Mouse (Mus musculus): ENCODE measurements at regions not wholly inside any gene's neighbourhood (a gene's known extent, or its start where the extent isn't known, plus 50 kb on each side); places are given as distances from the start of the nearest gene placed in this dataset.

GRCm38 (mm10) chr3:52574341-52574740 lies 306.2 kb downstream of the Foxo1 start:
- no peak overlapping the region for H3K27ac ChIP-seq (ENCODE audit: low read length)
- H3K9ac ChIP-seq (replicated peaks; ENCODE audit: low read depth, low read length), result no peak overlapping the region
- H3K4me2 ChIP-seq (ENCODE audit: low read length), result no peak overlapping the region
- no peaks in the 10 kb centered on the region for H3K36me3 ChIP-seq (ENCODE audit: control insufficient read depth, insufficient read depth)
- ATAC-seq, result no peak
- 91% methylated on average over 6 of the region's 6 CpGs for WGBS
- no peaks in the 10 kb centered on the region for H3K27me3 ChIP-seq (replicated peaks; ENCODE audit: control insufficient read depth, insufficient read depth, low read length)
- no peaks in the 10 kb centered on the region for H3K9me3 ChIP-seq (ENCODE audit: control insufficient read depth, low read length)
- H3K4me3 ChIP-seq (replicated peaks; ENCODE audit: low read length), result no peak overlapping the region
- peaks cover 8% of the 10 kb centered on the region for H3K4me1 ChIP-seq (replicated peaks; ENCODE audit: control insufficient read depth, insufficient read depth, low read length)

- Histone ChIP-seq H3K9ac (replicated peaks; ENCODE audit: low read depth, low read length) (no peak overlapping the region), H3K36me3 (ENCODE audit: control insufficient read depth, insufficient read depth) (no peaks in the 10 kb centered on the region), H3K9me3 (ENCODE audit: control insufficient read depth, low read length) (no peaks in the 10 kb centered on the region), H3K4me2 (ENCODE audit: low read length) (no peak overlapping the region), H3K4me1 (replicated peaks; ENCODE audit: control insufficient read depth, insufficient read depth, low read length) (peaks cover 8% of the 10 kb centered on the region), H3K27ac (ENCODE audit: low read length) (no peak overlapping the region), H3K4me3 (replicated peaks; ENCODE audit: low read length) (no peak overlapping the region), H3K27me3 (replicated peaks; ENCODE audit: control insufficient read depth, insufficient read depth, low read length) (no peaks in the 10 kb centered on the region)
- WGBS, result 84% methylated on average over 6 of the region's 6 CpGs
- ATAC-seq, result no peak
These were observed 305.7 kb downstream of the Foxo1 start for GRCm38 (mm10) chr3:52573806-52574205.

- Histone ChIP-seq H3K4me1 (replicated peaks; ENCODE audit: control insufficient read depth, insufficient read depth, low read length) (peaks cover 8% of the 10 kb centered on the region), H3K36me3 (ENCODE audit: control insufficient read depth, insufficient read depth) (no peaks in the 10 kb centered on the region), H3K27me3 (replicated peaks; ENCODE audit: control insufficient read depth, insufficient read depth, low read length) (no peaks in the 10 kb centered on the region), H3K4me3 (replicated peaks; ENCODE audit: low read length) (no peak overlapping the region), H3K9ac (replicated peaks; ENCODE audit: low read depth, low read length) (no peak overlapping the region), H3K4me2 (ENCODE audit: low read length) (no peak overlapping the region), H3K9me3 (ENCODE audit: control insufficient read depth, low read length) (no peaks in the 10 kb centered on the region), H3K27ac (ENCODE audit: low read length) (no peak overlapping the region)
- 67% methylated on average over 11 of the region's 11 CpGs for WGBS
- no peak for ATAC-seq
These were observed 304.7 kb downstream of the Foxo1 start for GRCm38 (mm10) chr3:52572514-52573485.

GRCm38 (mm10) chr3:52567606-52568372 lies 299.7 kb downstream of the Foxo1 start:
- H3K4me2 ChIP-seq (ENCODE audit: low read length), result no peak overlapping the region
- H3K4me3 ChIP-seq (replicated peaks; ENCODE audit: low read length), result no peak overlapping the region
- no peaks in the 10 kb centered on the region for H3K9me3 ChIP-seq (ENCODE audit: control insufficient read depth, low read length)
- WGBS, result 77% methylated on average over 9 of the region's 9 CpGs
- no peaks in the 10 kb centered on the region for H3K36me3 ChIP-seq (ENCODE audit: control insufficient read depth, insufficient read depth)
- no peak overlapping the region for H3K27ac ChIP-seq (ENCODE audit: low read length)
- no peak overlapping the region for H3K9ac ChIP-seq (replicated peaks; ENCODE audit: low read depth, low read length)
- ATAC-seq, result no peak
- H3K27me3 ChIP-seq (replicated peaks; ENCODE audit: control insufficient read depth, insufficient read depth, low read length), result no peaks in the 10 kb centered on the region
- no peaks in the 10 kb centered on the region for H3K4me1 ChIP-seq (replicated peaks; ENCODE audit: control insufficient read depth, insufficient read depth, low read length)

GRCm38 (mm10) chr3:52563595-52563994 lies 295.5 kb downstream of the Foxo1 start:
- 64% methylated on average over 5 of the region's 5 CpGs for WGBS
- Histone ChIP-seq H3K4me1 (replicated peaks; ENCODE audit: control insufficient read depth, insufficient read depth, low read length) (no peaks in the 10 kb centered on the region), H3K9ac (replicated peaks; ENCODE audit: low read depth, low read length) (no peak overlapping the region), H3K9me3 (ENCODE audit: control insufficient read depth, low read length) (no peaks in the 10 kb centered on the region), H3K4me2 (ENCODE audit: low read length) (no peak overlapping the region), H3K27me3 (replicated peaks; ENCODE audit: control insufficient read depth, insufficient read depth, low read length) (no peaks in the 10 kb centered on the region), H3K36me3 (ENCODE audit: control insufficient read depth, insufficient read depth) (no peaks in the 10 kb centered on the region), H3K27ac (ENCODE audit: low read length) (no peak overlapping the region), H3K4me3 (replicated peaks; ENCODE audit: low read length) (no peak overlapping the region)
- no peak for ATAC-seq

- no peak for ATAC-seq
- Histone ChIP-seq H3K27ac (ENCODE audit: low read length) (no peak overlapping the region), H3K9ac (replicated peaks; ENCODE audit: low read depth, low read length) (no peak overlapping the region), H3K4me3 (replicated peaks; ENCODE audit: low read length) (no peak overlapping the region), H3K4me2 (ENCODE audit: low read length) (no peak overlapping the region), H3K27me3 (replicated peaks; ENCODE audit: control insufficient read depth, insufficient read depth, low read length) (no peaks in the 10 kb centered on the region), H3K9me3 (ENCODE audit: control insufficient read depth, low read length) (no peaks in the 10 kb centered on the region), H3K4me1 (replicated peaks; ENCODE audit: control insufficient read depth, insufficient read depth, low read length) (no peaks in the 10 kb centered on the region), H3K36me3 (ENCODE audit: control insufficient read depth, insufficient read depth) (no peaks in the 10 kb centered on the region)
- 54% methylated on average over 5 of the region's 5 CpGs for WGBS
These were observed 294.7 kb downstream of the Foxo1 start for GRCm38 (mm10) chr3:52562816-52563215.

- Histone ChIP-seq H3K27ac (ENCODE audit: low read length) (no peak overlapping the region), H3K27me3 (replicated peaks; ENCODE audit: control insufficient read depth, insufficient read depth, low read length) (no peaks in the 10 kb centered on the region), H3K9me3 (ENCODE audit: control insufficient read depth, low read length) (no peaks in the 10 kb centered on the region), H3K4me3 (replicated peaks; ENCODE audit: low read length) (no peak overlapping the region), H3K9ac (replicated peaks; ENCODE audit: low read depth, low read length) (no peak overlapping the region), H3K4me1 (replicated peaks; ENCODE audit: control insufficient read depth, insufficient read depth, low read length) (no peaks in the 10 kb centered on the region), H3K4me2 (ENCODE audit: low read length) (no peak overlapping the region), H3K36me3 (ENCODE audit: control insufficient read depth, insufficient read depth) (no peaks in the 10 kb centered on the region)
- ATAC-seq, result no peak
- WGBS, result 65% methylated on average over 10 of the region's 10 CpGs
These were observed 291.3 kb downstream of the Foxo1 start for GRCm38 (mm10) chr3:52559481-52559880.

- no peak overlapping the region for H3K9ac ChIP-seq (replicated peaks; ENCODE audit: low read depth, low read length)
- H3K9me3 ChIP-seq (ENCODE audit: control insufficient read depth, low read length), result no peaks in the 10 kb centered on the region
- no peaks in the 10 kb centered on the region for H3K4me1 ChIP-seq (replicated peaks; ENCODE audit: control insufficient read depth, insufficient read depth, low read length)
- no peak overlapping the region for H3K4me3 ChIP-seq (replicated peaks; ENCODE audit: low read length)
- H3K27me3 ChIP-seq (replicated peaks; ENCODE audit: control insufficient read depth, insufficient read depth, low read length), result no peaks in the 10 kb centered on the region
- H3K36me3 ChIP-seq (ENCODE audit: control insufficient read depth, insufficient read depth), result no peaks in the 10 kb centered on the region
- no peak for ATAC-seq
- H3K27ac ChIP-seq (ENCODE audit: low read length), result no peak overlapping the region
- WGBS, result 69% methylated on average over 6 of the region's 6 CpGs
- H3K4me2 ChIP-seq (ENCODE audit: low read length), result no peak overlapping the region
These were observed 290.6 kb downstream of the Foxo1 start for GRCm38 (mm10) chr3:52558765-52559164.

GRCm38 (mm10) chr3:52557296-52557695 lies 289.2 kb downstream of the Foxo1 start:
- Histone ChIP-seq H3K27ac (ENCODE audit: low read length) (no peak overlapping the region), H3K9ac (replicated peaks; ENCODE audit: low read depth, low read length) (no peak overlapping the region), H3K4me1 (replicated peaks; ENCODE audit: control insufficient read depth, insufficient read depth, low read length) (no peaks in the 10 kb centered on the region), H3K4me2 (ENCODE audit: low read length) (no peak overlapping the region), H3K9me3 (ENCODE audit: control insufficient read depth, low read length) (no peaks in the 10 kb centered on the region), H3K4me3 (replicated peaks; ENCODE audit: low read length) (no peak overlapping the region), H3K27me3 (replicated peaks; ENCODE audit: control insufficient read depth, insufficient read depth, low read length) (no peaks in the 10 kb centered on the region), H3K36me3 (ENCODE audit: control insufficient read depth, insufficient read depth) (no peaks in the 10 kb centered on the region)
- WGBS, result 90% methylated on average over 4 of the region's 4 CpGs
- ATAC-seq, result no peak

Data from forebrain, embryonic 16.5 days (tissue).